Mouse (Mus musculus): ENCODE data around the gene Arpc2.

Gene Arpc2

GRCm38 (mm10) chr1:74235938-74236589 is at the start of gene Arpc2:
Gene Arpc2 (plus strand): TSS chr1:74236084.
- peak; percentile 98 for DNase-seq (ENCODE audit: low read depth)

GRCm38 (mm10) chr1:74190471-74190870 is 45.4 kb upstream of the Arpc2 start:
- DNase-seq (ENCODE audit: low read depth) = no peak

- no peak for DNase-seq (ENCODE audit: low read depth)
Measured at GRCm38 (mm10) chr1:74192711-74193110, 43.2 kb upstream of the Arpc2 start.

- no peak for DNase-seq (ENCODE audit: low read depth)
Measured at GRCm38 (mm10) chr1:74194445-74194844, 41.4 kb upstream of the Arpc2 start, which contains the start of gene Cxcr1. Gene Cxcr1 (minus strand): TSS chr1:74194631.

- peak; percentile 67 for DNase-seq (ENCODE audit: low read depth)
Measured at GRCm38 (mm10) chr1:74195961-74196360, 39.9 kb upstream of the Arpc2 start.

GRCm38 (mm10) chr1:74196621-74197419 is 39.1 kb upstream of the Arpc2 start:
- no peak for DNase-seq (ENCODE audit: low read depth)

- peak; percentile 21 for DNase-seq (ENCODE audit: low read depth)
Measured at GRCm38 (mm10) chr1:74197726-74198470, 38.0 kb upstream of the Arpc2 start.

GRCm38 (mm10) chr1:74199046-74199445 is 36.8 kb upstream of the Arpc2 start:
- no peak for DNase-seq (ENCODE audit: low read depth)

- DNase-seq (ENCODE audit: low read depth) = peak; percentile 87
Measured at GRCm38 (mm10) chr1:74201048-74201844, 34.6 kb upstream of the Arpc2 start.

GRCm38 (mm10) chr1:74203457-74203856 is 32.4 kb upstream of the Arpc2 start:
- no peak for DNase-seq (ENCODE audit: low read depth)

GRCm38 (mm10) chr1:74205881-74206280 is 30.0 kb upstream of the Arpc2 start:
- peak; percentile 82 for DNase-seq (ENCODE audit: low read depth)

GRCm38 (mm10) chr1:74206642-74207041 is 29.2 kb upstream of the Arpc2 start:
- peak; percentile 35 for DNase-seq (ENCODE audit: low read depth)

- DNase-seq (ENCODE audit: low read depth) = no peak
Measured at GRCm38 (mm10) chr1:74207906-74208305, 28.0 kb upstream of the Arpc2 start.

GRCm38 (mm10) chr1:74208941-74209340 is 26.9 kb upstream of the Arpc2 start:
- DNase-seq (ENCODE audit: low read depth) = no peak

GRCm38 (mm10) chr1:74219922-74220321 is 16.0 kb upstream of the Arpc2 start:
- DNase-seq (ENCODE audit: low read depth) = no peak

GRCm38 (mm10) chr1:74227317-74227716 is 8.6 kb upstream of the Arpc2 start:
- DNase-seq (ENCODE audit: low read depth) = peak; percentile 89

GRCm38 (mm10) chr1:74229942-74230341 is 5.9 kb upstream of the Arpc2 start:
- DNase-seq (ENCODE audit: low read depth) = no peak

GRCm38 (mm10) chr1:74230992-74231391 is 4.9 kb upstream of the Arpc2 start:
- no peak for DNase-seq (ENCODE audit: low read depth)

GRCm38 (mm10) chr1:74236590-74237317 is 870 bp downstream of the Arpc2 start:
- DNase-seq (ENCODE audit: low read depth) = peak; percentile 74

- peak; percentile 61 for DNase-seq (ENCODE audit: low read depth)
Measured at GRCm38 (mm10) chr1:74237671-74238070, 1.8 kb downstream of the Arpc2 start.

- peak; percentile 67 for DNase-seq (ENCODE audit: low read depth)
Measured at GRCm38 (mm10) chr1:74238136-74238535, 2.3 kb downstream of the Arpc2 start.

Measured in induced T-regulatory cell, adult 2 months (primary cell).